Mouse (Mus musculus) megakaryocyte, embryonic 14.5 days (primary cell): ENCODE results near the gene Utrn.

Experiments used
- FLI1 ChIP-seq: IDR thresholded peaks from 2 replicates; pipeline ENCODE4 v1.6.1; 2012; ENCODE audit warnings: low read length, inconsistent platforms, mixed read lengths
- GATA1 ChIP-seq: IDR thresholded peaks from 3 replicates; pipeline ENCODE4 v1.6.1; 2012; ENCODE audit warnings: mixed read lengths, low read length, inconsistent platforms, borderline replicate concordance

DNA sequence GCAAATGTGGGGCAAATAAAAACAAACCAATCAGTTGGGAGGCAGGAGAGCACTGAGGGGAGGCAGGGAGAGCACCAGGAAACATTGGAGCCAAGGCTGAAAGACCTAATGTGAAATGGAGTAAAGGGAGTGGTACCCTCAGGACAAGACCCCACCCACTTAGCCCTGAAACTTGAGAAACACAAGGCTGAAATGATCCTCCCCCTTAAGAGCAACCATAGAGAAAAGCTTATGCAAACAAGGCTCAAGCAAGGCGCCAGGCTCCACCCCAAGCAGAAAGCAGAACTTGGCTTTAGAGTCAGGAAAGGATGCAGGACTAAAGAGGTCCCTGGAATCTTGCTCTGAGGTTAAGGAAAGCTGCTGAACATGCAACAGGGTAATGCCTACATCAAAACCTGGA lies 290.1 kb downstream of the Utrn start:
- TF ChIP-seq GATA1 (no peak), FLI1 (no peak)
